Mouse (Mus musculus) gastrocnemius, postnatal 4 days (tissue): Measurements from ENCODE around the gene Stt3a. TPM values are rescaled to one million over a fixed set of nuclear protein-coding genes. Genes with fewer than 3 reads are reported as not detected.

ENCODE experiments used
- DNase-seq, 2 experiments: peaks; one replicate each; pipeline ENCODE4 v3.0.0; 2021 to 2022; ENCODE audit warnings: low spot score in 2 of 2, mixed read lengths in 2 of 2
- total RNA-seq, 2 experiments: library from RNA; stranded (reverse); gene quantifications; 2 replicates each; pipeline ENCODE4 v1.2.3; 2021

Gene Stt3a
- total RNA-seq, 2 experiments from 2014 or later: 137 to 144 TPM

DNA sequence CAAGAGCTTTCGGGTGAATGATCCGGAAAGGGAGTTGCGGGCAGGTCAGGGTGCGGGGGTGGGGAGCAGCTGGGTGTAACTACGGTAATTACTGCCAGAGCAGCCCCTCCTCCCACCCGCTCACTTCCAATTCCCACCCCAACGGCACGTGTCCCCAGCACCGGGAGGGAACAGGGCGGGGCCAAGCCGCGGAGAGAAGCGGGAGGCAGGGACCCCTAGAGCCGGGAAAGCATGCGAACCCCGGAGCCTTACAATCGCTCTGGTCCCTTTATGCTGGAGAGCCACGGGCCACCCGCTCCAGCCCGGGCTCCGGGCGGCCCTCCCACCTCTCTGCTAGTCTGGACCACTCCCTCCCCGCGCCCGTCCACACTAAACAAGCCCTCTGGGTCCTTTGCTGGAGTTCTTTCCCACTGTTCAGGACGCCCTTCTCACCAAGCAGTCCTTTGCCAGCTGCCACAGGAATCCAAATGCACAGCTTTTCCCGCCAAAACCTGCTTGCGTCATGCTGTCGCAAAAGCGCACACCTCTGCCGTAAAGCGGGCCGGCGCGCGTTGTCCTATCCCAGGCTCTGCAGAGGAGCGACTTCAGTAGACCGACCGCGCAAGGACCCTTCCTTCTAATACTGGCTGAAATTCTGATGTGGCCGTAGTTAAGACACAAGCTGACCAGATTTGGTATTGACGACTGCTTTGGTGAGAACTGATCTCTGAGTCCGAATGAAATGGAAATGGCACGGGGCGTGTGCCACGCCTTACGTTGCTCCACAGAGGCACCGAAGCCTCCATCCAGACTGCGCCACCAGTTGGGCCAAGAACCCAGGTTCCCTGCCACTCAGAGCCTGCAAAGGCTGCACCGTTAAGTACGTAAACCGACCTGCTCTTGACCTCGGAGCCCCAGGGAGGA is 41.1 kb downstream of the Stt3a start:
- peak; percentile 75 to 90 for DNase-seq

- no peak for DNase-seq
Observed at GRCm38 (mm10) chr9:36716624-36717023, 50.9 kb downstream of the Stt3a start.

DNA sequence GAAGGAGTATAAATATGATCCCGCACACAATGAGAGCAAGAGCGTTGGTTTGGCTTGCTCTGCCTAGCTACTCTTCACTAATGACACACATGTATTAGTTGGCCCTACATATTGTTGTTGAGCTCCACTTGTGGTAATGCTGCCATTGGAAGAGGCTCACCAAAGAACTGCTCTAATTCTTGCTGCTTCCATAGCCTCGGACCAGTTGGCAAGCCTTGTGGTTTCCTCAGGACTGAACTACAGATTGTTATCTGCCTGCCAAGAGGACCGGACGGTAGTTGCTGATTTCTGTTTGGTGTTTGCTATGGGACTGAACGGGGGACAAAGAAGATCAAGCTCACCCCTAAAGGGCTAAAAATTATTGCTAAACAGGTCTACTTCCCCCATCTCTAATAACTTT is 60.2 kb downstream of the Stt3a start:
- no peak for DNase-seq

GRCm38 (mm10) chr9:36705923-36706322 is 61.6 kb downstream of the Stt3a start:
- no peak for DNase-seq

DNA sequence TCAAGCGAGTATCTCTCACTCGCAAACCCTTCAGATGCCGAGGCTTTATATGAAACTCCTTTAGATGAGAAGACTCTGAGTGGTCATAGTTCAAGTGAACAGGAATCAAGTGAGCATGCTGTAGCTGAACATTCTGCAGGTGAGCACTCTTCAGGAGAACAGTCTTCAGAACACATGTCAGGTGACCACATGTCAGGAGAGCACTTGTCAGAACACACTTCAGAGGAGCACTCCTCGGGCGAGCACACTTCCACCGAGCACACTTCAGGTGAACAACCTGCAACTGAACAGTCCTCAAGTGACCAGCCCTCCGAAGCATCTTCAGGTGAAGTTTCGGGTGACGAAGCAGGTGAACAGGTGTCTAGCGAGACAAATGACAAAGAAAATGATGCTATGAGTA is 73.2 kb downstream of the Stt3a start:
- DNase-seq: no peak

GRCm38 (mm10) chr9:36692920-36693319 is 74.6 kb downstream of the Stt3a start, which contains the start of gene Acrv1:
TSS of gene Acrv1 (plus strand) at chr9:36693220.
- DNase-seq: no peak

- no peak for DNase-seq
Observed at GRCm38 (mm10) chr9:36687329-36687728, 80.2 kb downstream of the Stt3a start.

GRCm38 (mm10) chr9:36681424-36681823 is 86.1 kb downstream of the Stt3a start:
- DNase-seq: no peak

Other genes with a start within 250 kb of the Stt3a start
- not detected for gene Gm5615, start 225.7 kb downstream of the Stt3a start, total RNA-seq
- not detected for gene Gm17689, start 185.0 kb downstream of the Stt3a start, total RNA-seq
- not detected for gene A630095E13Rik, start 124.3 kb downstream of the Stt3a start, total RNA-seq
- gene Acrv1, start 74.5 kb downstream of the Stt3a start, total RNA-seq: not detected
- 10 to 100 TPM in 1 of 2 experiments, 1 to 10 TPM in 1; 8.1 to 11.5 TPM for gene Chek1, start 40.6 kb downstream of the Stt3a start, total RNA-seq
- 10 to 100 TPM; 51.3 to 55.9 TPM for gene Ei24, start 29.7 kb upstream of the Stt3a start, total RNA-seq
- gene Fez1, start 54.2 kb upstream of the Stt3a start, total RNA-seq: 10 to 100 TPM; 11.1 to 13.2 TPM